In the genomic region with DNA sequence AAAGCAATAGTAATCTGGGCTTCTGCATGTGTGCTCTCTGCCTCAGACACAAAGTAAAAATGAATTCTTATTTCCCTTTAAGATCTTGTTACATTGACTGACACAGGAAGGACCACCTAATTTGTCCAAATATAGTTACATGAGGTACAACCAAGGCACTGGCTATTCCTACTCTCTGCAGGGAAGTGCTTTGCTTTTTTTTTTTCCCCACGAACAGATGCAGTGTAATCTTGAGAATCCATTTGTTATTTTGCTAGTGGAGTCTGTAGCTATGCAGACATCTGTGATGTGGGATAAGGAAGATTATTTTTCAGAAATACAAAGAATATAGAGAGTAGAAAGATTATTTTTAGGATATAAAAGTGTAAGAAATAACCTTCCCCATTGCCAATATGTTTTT, we compare ENCODE assay signal across 12 mouse cellular contexts.
"Had no signal": no experiment of that assay in that cellular context is flagged by ENCODE, and none has a peak within 500 bp of the region (broad histone marks: within the 10 kb centered on the region; RNA-seq: fewer than 3 reads in every experiment).

No protein-coding gene starts in this region.

- DNase-seq: kidney, postnatal 10 days; kidney, postnatal 36 days; liver, embryonic 13.5 days; lung, adult 2 months; lung, postnatal 14 days; lung, postnatal 4 days; midbrain, embryonic 14.5 days; thymus, adult 2 months; thymus, postnatal 14 days; thymus, postnatal 4 days had no signal

- H3K4me2 ChIP-seq: kidney, embryonic 15.5 days; liver, embryonic 13.5 days; midbrain, embryonic 11.5 days had no signal

- H3K36me3 ChIP-seq: kidney, embryonic 15.5 days; liver, embryonic 13.5 days had no signal

- H3K9ac ChIP-seq: kidney, embryonic 15.5 days; liver, embryonic 13.5 days had no signal

- H3K27ac ChIP-seq: kidney, embryonic 15.5 days; liver, embryonic 13.5 days had no signal

- H3K4me3 ChIP-seq: kidney, embryonic 15.5 days; liver, embryonic 13.5 days had no signal

- H3K27me3 ChIP-seq: kidney, embryonic 15.5 days; liver, embryonic 13.5 days had no signal

- H3K4me1 ChIP-seq: kidney, embryonic 15.5 days; liver, embryonic 13.5 days had no signal

- H3K9me3 ChIP-seq: kidney, embryonic 15.5 days; liver, embryonic 13.5 days had no signal
